Mouse (Mus musculus): ENCODE measurements at regions not wholly inside any gene's neighbourhood (a gene's known extent, or its start where the extent isn't known, plus 50 kb on each side); places are given as distances from the start of the nearest gene placed in this dataset.

DNA sequence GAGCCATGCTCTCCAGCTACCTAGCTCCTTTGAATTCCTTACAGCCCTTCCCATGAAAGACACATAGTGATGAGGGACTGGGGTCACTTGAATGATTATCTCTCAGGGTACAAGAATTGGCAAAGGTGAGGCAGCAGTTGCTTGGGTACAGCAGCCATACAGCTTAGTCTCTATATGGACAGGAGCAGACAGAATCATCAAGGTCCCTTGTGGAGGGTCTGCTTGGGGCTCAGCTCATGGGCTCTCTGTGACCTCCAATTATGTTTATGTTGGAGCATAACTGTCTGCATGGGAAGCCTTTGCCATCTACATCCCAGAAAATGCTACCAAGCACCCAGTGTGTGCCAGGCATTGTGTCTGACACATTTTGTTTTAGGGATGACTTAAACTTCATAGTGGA lies 118.4 kb upstream of the Lhcgr start:
- DNase-seq = no peak

GRCm38 (mm10) chr17:88901742-88902141 lies 110.0 kb upstream of the Lhcgr start:
- DNase-seq = no peak

- DNase-seq = no peak
Measured at GRCm38 (mm10) chr17:88900904-88901303, 109.1 kb upstream of the Lhcgr start.

- peak; percentile 12 to 13 for DNase-seq
Measured at GRCm38 (mm10) chr17:88898705-88899668, 107.2 kb upstream of the Lhcgr start.

DNA sequence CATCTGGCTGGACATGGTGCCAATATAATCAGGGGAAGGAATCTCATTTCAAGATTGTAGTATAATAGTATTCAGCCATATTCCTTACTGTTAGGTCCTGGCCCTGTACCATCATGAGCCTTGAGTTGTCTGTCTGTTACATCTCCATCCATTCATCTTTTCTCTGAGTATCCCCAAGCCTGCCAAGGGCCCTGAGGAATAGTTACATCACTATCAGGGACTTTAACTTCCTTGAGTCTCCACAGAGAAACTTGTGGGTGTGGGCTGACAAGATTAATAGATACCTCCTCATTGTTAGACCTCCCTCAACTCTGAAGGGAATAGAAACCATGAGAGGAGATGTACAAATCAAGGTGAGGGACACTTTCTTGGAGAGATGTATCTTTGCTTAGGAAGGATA lies 101.7 kb upstream of the Lhcgr start:
- no peak for DNase-seq

DNA sequence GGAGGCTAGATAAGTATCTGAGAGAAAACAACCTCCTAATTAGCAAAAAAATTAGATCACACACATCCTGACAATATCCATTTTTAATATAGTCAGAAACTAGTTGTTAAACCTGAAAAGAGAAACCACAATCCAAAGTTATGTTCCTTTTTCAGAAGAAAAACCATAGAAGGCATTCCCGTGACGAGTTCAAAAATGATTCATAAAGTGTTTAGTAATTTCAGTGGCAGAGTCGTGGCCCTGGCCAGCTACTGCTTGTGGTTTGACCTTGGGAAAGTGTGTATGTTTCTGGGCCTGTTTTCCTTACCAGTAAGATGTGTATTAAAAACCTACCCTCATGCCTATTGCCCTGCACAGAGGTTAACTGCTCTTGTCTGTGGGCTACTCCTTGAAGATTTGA lies 93.7 kb upstream of the Lhcgr start:
- no peak for DNase-seq

- no peak for DNase-seq
Measured at GRCm38 (mm10) chr17:88879736-88880135, 87.9 kb upstream of the Lhcgr start.

GRCm38 (mm10) chr17:88870342-88870985 lies 78.7 kb upstream of the Lhcgr start:
- DNase-seq = no peak

DNA sequence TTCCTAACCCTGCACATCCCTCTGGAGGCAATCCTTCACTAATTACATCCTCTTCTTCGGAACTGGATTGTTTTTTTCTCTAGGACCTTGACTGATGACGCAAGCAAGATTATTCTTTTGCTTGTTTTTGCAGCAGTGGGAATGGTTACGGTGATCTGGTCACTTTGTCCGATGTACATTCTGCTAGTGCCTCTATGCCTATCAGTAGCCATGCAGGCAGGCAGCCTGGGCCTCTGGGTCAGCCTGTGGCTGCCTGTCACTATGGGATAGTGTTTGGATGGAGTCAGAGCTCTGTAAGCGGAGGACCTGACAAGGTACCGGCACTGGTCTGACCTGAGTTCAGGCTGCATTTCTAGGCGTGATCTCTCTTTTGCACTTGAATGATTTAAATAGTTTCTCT lies 72.8 kb upstream of the Lhcgr start:
- DNase-seq = no peak

DNA sequence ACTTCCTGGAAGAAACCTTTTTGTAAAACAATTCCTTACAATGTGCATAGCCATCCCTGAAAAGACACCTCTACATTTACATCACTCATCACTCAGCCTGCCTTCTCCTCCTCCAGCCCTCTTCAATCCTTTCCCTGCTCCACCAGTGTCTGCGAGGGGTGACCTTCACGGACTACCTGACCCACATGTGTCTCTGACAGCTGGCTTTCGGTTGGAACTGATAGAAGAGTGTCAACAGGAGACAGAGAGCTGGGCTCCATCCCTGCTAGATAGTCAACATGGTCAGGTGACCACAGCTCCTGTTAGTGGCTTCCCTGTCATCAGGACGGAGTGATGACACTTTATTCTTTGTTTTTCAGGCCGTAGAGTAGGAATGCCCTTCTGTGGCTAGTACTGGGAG lies 72.4 kb upstream of the Lhcgr start:
- DNase-seq = no peak

DNA sequence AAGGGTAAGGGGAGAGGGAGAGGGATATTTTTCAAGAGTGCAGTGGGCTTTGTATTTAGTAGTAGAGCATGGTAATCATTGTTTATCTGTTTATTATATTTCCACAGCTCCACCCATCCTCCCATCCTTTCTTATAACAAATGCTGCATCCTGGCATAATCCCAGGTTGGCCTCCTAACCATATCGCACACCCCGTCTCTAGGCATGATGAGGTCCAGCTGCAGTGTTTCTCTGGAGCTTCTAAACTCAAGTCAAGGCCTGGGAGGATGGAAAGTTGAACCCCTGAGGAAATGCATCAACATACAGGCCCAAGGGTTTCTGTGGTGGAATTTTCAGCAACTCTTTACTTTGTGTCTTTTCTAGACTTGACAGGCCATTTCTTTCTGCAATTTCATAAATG lies 69.3 kb upstream of the Lhcgr start:
- peak; percentile 15 to 24 for DNase-seq

GRCm38 (mm10) chr17:88860576-88860975 lies 68.8 kb upstream of the Lhcgr start:
- no peak for DNase-seq

- DNase-seq = peak; percentile 54 to 60
Measured at GRCm38 (mm10) chr17:88858666-88859065, 66.9 kb upstream of the Lhcgr start.

DNA sequence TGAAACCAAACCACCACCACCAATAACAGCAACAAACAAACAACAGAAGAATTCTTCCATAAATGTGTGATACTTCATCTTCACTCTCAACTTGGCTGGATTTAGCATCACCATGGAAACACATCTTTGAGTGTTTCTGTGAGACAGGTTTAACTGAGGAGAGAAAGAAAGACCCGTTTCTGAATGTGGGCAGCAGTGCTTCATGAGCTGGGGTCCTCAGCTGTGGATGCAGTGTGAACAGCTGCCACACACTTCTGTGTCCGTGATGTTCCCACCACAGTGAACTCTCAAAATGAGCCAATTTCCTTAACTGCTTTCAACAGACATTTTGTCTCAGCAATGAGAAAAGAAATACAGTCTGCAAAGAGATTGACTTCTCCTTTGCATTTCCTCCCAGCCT lies 55.5 kb upstream of the Lhcgr start:
- DNase-seq = no peak

DNA sequence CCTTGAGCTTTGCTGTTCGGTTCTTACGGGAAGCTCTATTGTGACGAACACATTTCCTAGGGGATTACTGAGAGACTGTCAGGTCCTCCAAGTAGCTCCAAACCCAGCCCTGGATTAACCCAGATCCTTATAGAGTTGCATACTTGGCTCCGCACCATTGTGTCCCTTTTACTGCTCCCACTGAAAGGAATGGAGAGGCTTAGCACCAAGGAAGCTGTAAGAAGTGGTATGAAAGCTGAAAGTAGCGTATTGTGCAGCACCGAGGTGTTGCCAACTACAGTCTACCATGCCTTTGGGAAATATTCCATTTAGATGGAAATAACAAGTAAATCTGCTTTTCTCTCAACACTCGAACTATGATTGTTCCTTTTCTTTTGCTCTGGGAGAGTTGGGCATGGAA lies 53.5 kb upstream of the Lhcgr start:
- DNase-seq = no peak

All from kidney, postnatal 4 days (tissue).